Mouse (Mus musculus) small intestine, adult 2 months (tissue): ENCODE results near the gene Glis2.

ENCODE experiments used
- CTCF ChIP-seq: fragments of 200-500 bp; IDR thresholded peaks from 2 replicates; pipeline ENCODE4 v1.5.1; 2012; ENCODE audit warnings: low read depth, mild to moderate bottlenecking, control low read depth, inconsistent platforms, low read length, moderate library complexity, mixed read lengths; ENCODE audit not compliant: insufficient replicate concordance, insufficient read length; ENCODE audit errors: extremely low read depth
- POLR2A ChIP-seq: fragments of 200-500 bp; IDR thresholded peaks from 2 replicates; pipeline ENCODE4 v1.6.1; 2012; ENCODE audit warnings: low read depth, mild to moderate bottlenecking, control low read depth, inconsistent platforms, low read length, moderate library complexity

GRCm38 (mm10) chr16:4552829-4553550 is 41.5 kb upstream of the Glis2 start:
- no peak for TF ChIP-seq CTCF
- no peak for TF ChIP-seq POLR2A
